20 mouse cellular contexts compared by ENCODE assay signal in the genomic region with DNA sequence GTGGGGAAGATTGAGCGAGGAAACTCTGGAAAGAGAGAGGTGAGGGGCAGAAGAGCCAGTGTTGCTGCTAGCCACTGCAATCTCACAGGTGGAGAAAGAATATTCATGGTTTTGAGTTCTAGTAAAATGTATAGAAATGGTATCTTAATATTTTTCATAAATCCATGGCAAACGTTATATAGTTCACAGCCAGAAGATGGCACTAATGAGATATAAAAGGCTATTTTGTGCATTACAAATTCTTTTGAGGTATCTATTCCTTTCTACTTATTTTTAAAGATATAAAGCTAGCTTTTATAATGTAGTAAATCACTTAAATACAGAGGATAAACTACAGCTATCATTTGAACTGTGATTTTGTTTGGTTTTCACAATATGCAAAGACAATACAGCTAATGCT. TPM values are rescaled to one million over a fixed set of nuclear protein-coding genes. Genes with fewer than 3 reads are reported as not detected.
DNase-seq lines count a peak whose midpoint lies in the region; TF ChIP-seq lines count a peak whose summit lies in the region.
"Had no signal": no experiment of that assay in that cellular context is flagged by ENCODE, and none has a peak within 500 bp of the region (broad histone marks: within the 10 kb centered on the region; RNA-seq: fewer than 3 reads in every experiment).

No protein-coding gene starts in this region.

- intact Hi-C loops in heart, adult 2 months (cut with DNase I): no loop called here

- no peaks in the 10 kb centered on the region for H3K36me3 ChIP-seq in heart, adult 2 months (ENCODE audit: control insufficient read depth, insufficient read depth, low read length)
- H3K36me3 ChIP-seq: heart, embryonic 10.5 days; midbrain, embryonic 10.5 days; neural tube, embryonic 13.5 days had no signal

- no peaks in the 10 kb centered on the region for H3K79me2 ChIP-seq in heart, adult 2 months (replicated peaks; ENCODE audit: control insufficient read depth, insufficient read depth, low read length)

- no peak for TF ChIP-seq EP300 in heart, adult 2 months (IDR thresholded peaks at IDR 0.05; ENCODE audit: insufficient read depth, low read depth, low read length)

- H3K4me3 ChIP-seq in heart, adult 2 months: no peak overlapping the region
- H3K4me3 ChIP-seq in layer of hippocampus, adult 2 months: no peak overlapping the region
- H3K4me3 ChIP-seq: heart, embryonic 10.5 days; midbrain, embryonic 10.5 days; neural tube, embryonic 13.5 days had no signal

- DNase-seq in heart, adult 2 months: no peak
- DNase-seq in heart, adult 9 months (ENCODE audit: low spot score in 2 of 2): no peak
- DNase-seq in layer of hippocampus, adult 2 months (ENCODE audit: low spot score in 2 of 2): no peak
- no peak for DNase-seq in layer of hippocampus, postnatal 25 days (ENCODE audit: extremely low spot score in 1 of 2, low spot score in 1 of 2)
- peak; percentile 24 for DNase-seq in 416B (ENCODE audit: low read depth)
- DNase-seq in MEL-GATA-1-ER (ENCODE audit: extremely low read depth, low read depth): peak; percentile 4
- no peak for DNase-seq in cerebellum, postnatal 14 days
- DNase-seq in thymus, postnatal 25 days: no peak
- DNase-seq: adrenal gland, postnatal 36 days; cerebellum, adult 2 months; gastrocnemius, postnatal 36 days; heart, postnatal 10 days; kidney, adult 2 months; kidney, postnatal 25 days; lung, adult 2 months; lung, postnatal 36 days; thymus, postnatal 4 days had no signal

- no peak overlapping the region for H3K9ac ChIP-seq in heart, adult 2 months (ENCODE audit: low read depth, low read length)
- H3K9ac ChIP-seq: neural tube, embryonic 13.5 days had no signal

- no peaks in the 10 kb centered on the region for H3K27me3 ChIP-seq in heart, adult 2 months (ENCODE audit: control insufficient read depth, insufficient read depth, low read length)
- H3K27me3 ChIP-seq: neural tube, embryonic 13.5 days had no signal

- TF ChIP-seq POLR2A in heart, adult 2 months (IDR thresholded peaks at IDR 0.05; ENCODE audit: insufficient read depth, low read depth, low read length): no peak

- WGBS in heart, adult 2 months: 34% methylated on average over 2 of the region's 2 CpGs

- H3K4me1 ChIP-seq in heart, adult 2 months (ENCODE audit: control insufficient read depth, insufficient read depth, low read length): no peaks in the 10 kb centered on the region
- H3K4me1 ChIP-seq: heart, embryonic 10.5 days; midbrain, embryonic 10.5 days; neural tube, embryonic 13.5 days had no signal

- no peak overlapping the region for H3K27ac ChIP-seq in heart, adult 2 months
- no peak overlapping the region for H3K27ac ChIP-seq in layer of hippocampus, adult 2 months
- H3K27ac ChIP-seq: heart, embryonic 10.5 days; midbrain, embryonic 10.5 days; neural tube, embryonic 13.5 days had no signal

- peak; percentile 58 for TF ChIP-seq CTCF in heart, adult 2 months (IDR thresholded peaks at IDR 0.05)
- TF ChIP-seq CTCF in layer of hippocampus, adult 2 months (conservative IDR thresholded peaks at IDR 0.05): peak; percentile 74

RNA-seq across cellular contexts. Expression of a gene that starts 35.2 kb away (rescaled TPM):
- total RNA-seq in heart, adult 2 months (2021): 1 to 10 TPM; 6.9 TPM
- polyA plus RNA-seq in heart, adult 2 months (2012; rRNA removed): 5.1 and 7.6 TPM in 2 replicates
- total RNA-seq in layer of hippocampus, adult 2 months (2021): 10 to 100 TPM; 36.5 to 38.0 TPM
- total RNA-seq in layer of hippocampus, postnatal 25 days (2021): 10 to 100 TPM; 35.3 to 41.8 TPM

Comparison
In these comparisons a context has a peak if more than half of its experiments do, and no peak if none do; other contexts are left out.
1. DNase-seq: peak in 416B (single experiment) and MEL-GATA-1-ER (single experiment); none in heart, adult 2 months (0 of 2), heart, adult 9 months (0 of 2), layer of hippocampus, adult 2 months (0 of 2), layer of hippocampus, postnatal 25 days (0 of 2), cerebellum, postnatal 14 days (0 of 2) and thymus, postnatal 25 days (single experiment).
2. RNA of a gene that starts 35.2 kb away (total RNA-seq): 35.3 to 41.8 TPM in layer of hippocampus, postnatal 25 days and 36.5 to 38.0 TPM in layer of hippocampus, adult 2 months; 6.9 TPM in heart, adult 2 months; every median in the first group is over 4 times any median in the second.